In the genomic region with DNA sequence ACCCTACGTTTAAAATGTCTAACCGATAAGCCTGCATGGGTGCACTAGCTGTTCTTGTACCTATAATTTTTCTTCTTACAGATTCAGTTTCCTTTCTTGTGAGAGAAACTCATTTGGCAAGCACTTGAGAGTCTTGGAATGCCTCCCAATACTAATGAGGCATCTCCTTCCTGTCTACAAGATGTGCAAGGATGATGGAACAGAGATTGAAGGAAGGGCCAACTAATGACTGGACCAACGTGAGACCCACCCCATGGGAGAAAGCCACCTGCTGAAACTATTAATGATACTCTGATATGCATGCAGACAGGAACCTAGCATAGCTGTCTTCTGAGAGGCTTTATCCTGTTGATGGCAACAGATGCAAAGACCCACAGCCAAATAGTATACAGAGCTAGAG, we compare ENCODE assay signal across 20 mouse cellular contexts.
DNase-seq lines count a peak whose midpoint lies in the region; ATAC-seq lines count a peak whose summit lies in the region.
"Had no signal": no experiment of that assay in that cellular context is flagged by ENCODE, and none has a peak within 500 bp of the region (broad histone marks: within the 10 kb centered on the region; RNA-seq: fewer than 3 reads in every experiment).

No protein-coding gene starts in this region.

- peak; percentile 68 to 72 for DNase-seq in cerebellum, postnatal 10 days
- no peak for DNase-seq in cerebellum, adult 11-12 months
- no peak for DNase-seq in frontal cortex, postnatal 25 days (ENCODE audit: low spot score in 2 of 2)
- peak; percentile 2 for DNase-seq in layer of hippocampus, adult 9-11 months
- no peak for DNase-seq in layer of hippocampus, adult 8-10 months (ENCODE audit: low spot score in 2 of 2)
- DNase-seq in right cerebral cortex, postnatal 10 days (ENCODE audit: low spot score in 2 of 2) = peak; percentile 19 to 31
- no peak for DNase-seq in right cerebral cortex, postnatal 14 days
- DNase-seq: adrenal gland, postnatal 10 days; B cell, adult 2 months; cerebellum, adult 8-10 months; cerebellum, postnatal 36 days; gastrocnemius, adult 2 months; gastrocnemius, postnatal 25 days; heart, postnatal 10 days; heart, postnatal 4 days had no signal

- peak; percentile 38; the same call in 1 of the 2 replicates for ATAC-seq in frontal cortex, adult (ENCODE audit: low TSS enrichment)
- ATAC-seq: CD4-positive, CD25-positive, alpha-beta regulatory T cell, adult 4 months; forebrain, embryonic 13.5 days; inflammation-experienced regulatory T-cells, adult 6 months; intestine, postnatal 0 days had no signal

Comparison
In these comparisons a context has a peak if more than half of its experiments do, and no peak if none do; other contexts are left out.
1. DNase-seq: peak in cerebellum, postnatal 10 days (2 of 2), layer of hippocampus, adult 9-11 months (single experiment) and right cerebral cortex, postnatal 10 days (2 of 2); none in cerebellum, adult 11-12 months (single experiment), frontal cortex, postnatal 25 days (0 of 2), layer of hippocampus, adult 8-10 months (0 of 2) and right cerebral cortex, postnatal 14 days (single experiment).